Mouse (Mus musculus) large intestine, adult 2 months (tissue): Measurements from ENCODE around the gene Selenos. TPM values are rescaled to one million over a fixed set of nuclear protein-coding genes. Genes with fewer than 3 reads are reported as not detected.
A peak's percentile ranks its signal among the peaks of the same experiment; 100 is the strongest.
"Not testable (repeated sequence)": the region's sequence is repeated elsewhere in the genome, so short reads cannot be mapped to it uniquely, and the experiment has no call there.

Experiments used
- DNase-seq: peaks from one replicate; pipeline ENCODE4 v3.0.0-alpha.2; 2012; ENCODE audit warnings: low read depth, low spot score
- WGBS: fragments of 180-500 bp; shearing (Covaris S2); methylation state at CpG from one replicate; pipeline ENCODE4 v1.1.7; 2018; 5-methylcytosine and 5-hydroxymethylcytosine counted together
- polyA plus RNA-seq: library from polyadenylated mRNA; depleted of rRNA; stranded (reverse); fragments of >200 nt; gene quantifications from 2 replicates; pipeline ENCODE4 v1.2.3, GENCODE M21; 2012; rRNA removed

The Selenos gene
- 84.3 and 96.4 TPM in 2 replicates for polyA plus RNA-seq

GRCm38 (mm10) chr7:66079364-66080230 lies at the start of gene Selenos:
TSS of gene Selenos (plus strand) at chr7:66079649.
- under 1% methylated on average over 65 of the region's 65 CpGs for WGBS
- peak; percentile 95 for DNase-seq

DNA sequence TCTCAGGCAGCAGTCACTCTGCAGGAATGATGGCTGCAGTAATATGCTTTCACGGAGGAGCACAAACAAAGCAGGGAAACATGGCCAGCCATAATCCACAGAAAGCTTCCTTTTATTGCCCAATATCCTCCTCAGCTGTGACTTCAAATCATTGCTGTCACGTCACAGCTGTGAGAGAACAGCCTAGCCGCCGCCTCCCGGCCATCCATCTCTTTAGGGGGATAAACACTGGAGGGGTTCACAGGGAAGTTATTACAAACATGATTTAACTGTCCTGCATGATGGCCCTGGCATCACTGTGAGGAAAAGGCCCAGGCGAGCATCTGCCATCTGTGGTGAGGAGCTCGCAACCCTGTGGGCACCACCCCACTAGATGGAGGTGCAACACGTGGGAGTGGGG lies 42.6 kb upstream of the Selenos start:
- no peak for DNase-seq
- 44% methylated on average over 8 of the region's 8 CpGs for WGBS

DNA sequence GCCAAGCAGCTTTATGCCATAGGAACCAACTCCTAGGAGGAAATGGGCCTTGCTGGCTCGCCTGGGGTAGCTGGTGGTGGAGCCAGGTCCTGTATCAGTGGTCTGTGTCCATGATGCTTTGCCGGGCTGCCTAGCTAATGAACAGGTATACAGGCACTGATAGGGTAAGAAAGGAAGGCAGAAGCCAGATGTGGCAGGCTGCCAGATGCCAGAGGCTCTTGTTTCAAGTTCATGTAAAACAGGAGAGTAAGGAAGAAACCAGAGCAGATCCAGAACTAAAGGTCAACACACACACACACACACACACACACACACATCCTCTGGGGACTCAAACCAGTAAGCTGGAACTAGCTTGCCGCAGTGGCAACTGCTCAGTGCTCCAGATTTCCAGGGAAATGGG lies 41.2 kb upstream of the Selenos start:
- WGBS = 76% methylated on average over 3 of the region's 3 CpGs
- no peak for DNase-seq

DNA sequence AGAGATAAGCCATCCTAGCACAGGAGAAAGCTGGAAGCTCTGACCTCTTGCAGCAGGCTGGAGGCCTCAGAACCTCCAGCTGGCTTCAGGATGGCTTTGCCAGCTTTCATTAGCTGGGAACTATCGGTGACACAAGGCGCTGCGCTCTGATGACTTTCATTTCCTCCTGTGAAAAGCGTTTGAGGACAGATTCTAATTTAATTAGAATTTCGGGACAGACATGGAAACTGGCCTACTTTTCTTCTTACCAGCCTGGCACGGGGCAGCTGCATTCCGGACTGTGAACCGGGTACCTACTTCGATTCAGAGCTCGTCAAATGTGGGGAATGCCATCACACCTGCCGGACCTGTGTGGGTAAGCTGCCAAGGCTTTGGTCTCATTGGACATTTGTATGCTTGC lies 40.7 kb upstream of the Selenos start:
- 71% methylated on average over 11 of the region's 11 CpGs for WGBS
- DNase-seq = no peak

- WGBS = 82% methylated on average over 18 of the region's 18 CpGs
- no peak for DNase-seq
Measured at GRCm38 (mm10) chr7:66040026-66040814, 39.2 kb upstream of the Selenos start.

DNA sequence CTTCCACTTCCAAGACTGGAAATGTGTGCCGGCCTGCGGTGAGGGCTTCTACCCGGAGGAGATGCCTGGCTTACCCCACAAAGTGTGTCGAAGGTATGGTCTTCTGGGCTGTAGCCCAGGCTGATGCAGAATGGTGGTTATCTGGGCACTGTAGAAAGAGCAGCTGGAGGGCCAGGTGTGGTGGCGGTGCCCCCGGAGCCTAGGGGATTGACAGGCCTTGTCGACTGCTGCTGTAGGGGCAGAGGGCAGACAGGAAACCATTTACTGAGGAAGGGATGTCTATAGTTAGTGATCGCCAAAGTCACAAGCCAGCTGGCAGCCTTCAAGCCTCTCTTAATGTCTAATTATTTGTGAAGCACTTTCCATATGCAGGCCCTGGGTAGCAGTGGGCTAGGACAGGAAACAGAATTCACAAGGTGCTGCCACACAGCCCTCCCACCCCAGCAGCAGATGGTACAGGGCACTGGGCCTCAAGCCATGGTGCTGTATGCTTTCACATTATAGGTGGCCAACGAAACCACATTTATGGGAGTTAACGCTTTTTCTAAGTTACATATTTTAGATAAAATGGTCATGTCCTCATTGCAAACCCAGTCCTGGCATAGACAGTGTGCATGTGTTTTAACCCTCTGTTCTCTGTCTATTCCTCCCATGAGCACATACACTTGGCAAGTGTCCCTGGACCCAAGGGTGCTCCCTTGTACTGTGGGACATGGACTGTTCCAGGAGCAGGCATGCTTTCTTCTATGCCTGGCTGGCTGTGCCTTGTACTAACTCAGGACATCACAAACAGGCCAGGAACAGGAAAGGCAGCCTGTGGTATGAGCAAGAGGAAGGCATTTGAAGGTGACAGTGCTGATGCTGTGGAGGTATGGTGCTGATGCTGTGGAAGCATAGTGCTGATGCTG lies 35.6 kb upstream of the Selenos start, which contains the start of gene Gm45213:
TSS of gene Gm45213 (plus strand) at position 51 of the 908 bp plus-strand sequence.
- 71% methylated on average over 10 of the region's 10 CpGs for WGBS
- no peak for DNase-seq

DNA sequence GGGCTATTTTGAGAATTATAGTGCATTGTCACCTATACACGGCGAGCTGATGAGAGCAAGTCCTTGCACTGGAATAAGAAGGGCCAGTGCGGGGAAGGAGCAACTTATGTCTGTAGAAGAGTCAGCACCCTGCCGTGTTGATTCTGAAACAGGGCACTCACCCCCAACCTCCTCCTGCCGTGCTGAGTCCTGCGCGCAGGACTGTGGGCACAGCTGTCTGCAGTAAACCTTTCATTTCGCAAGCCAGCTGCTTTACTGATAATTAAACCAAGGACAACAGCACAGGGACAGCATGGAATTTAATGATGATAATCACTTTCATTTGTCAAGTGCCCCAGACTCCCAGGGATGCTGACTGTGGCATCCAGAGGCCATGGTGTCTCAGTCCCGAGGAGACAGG lies 34.8 kb upstream of the Selenos start:
- WGBS = 39% methylated on average over 9 of the region's 9 CpGs
- no peak for DNase-seq

DNA sequence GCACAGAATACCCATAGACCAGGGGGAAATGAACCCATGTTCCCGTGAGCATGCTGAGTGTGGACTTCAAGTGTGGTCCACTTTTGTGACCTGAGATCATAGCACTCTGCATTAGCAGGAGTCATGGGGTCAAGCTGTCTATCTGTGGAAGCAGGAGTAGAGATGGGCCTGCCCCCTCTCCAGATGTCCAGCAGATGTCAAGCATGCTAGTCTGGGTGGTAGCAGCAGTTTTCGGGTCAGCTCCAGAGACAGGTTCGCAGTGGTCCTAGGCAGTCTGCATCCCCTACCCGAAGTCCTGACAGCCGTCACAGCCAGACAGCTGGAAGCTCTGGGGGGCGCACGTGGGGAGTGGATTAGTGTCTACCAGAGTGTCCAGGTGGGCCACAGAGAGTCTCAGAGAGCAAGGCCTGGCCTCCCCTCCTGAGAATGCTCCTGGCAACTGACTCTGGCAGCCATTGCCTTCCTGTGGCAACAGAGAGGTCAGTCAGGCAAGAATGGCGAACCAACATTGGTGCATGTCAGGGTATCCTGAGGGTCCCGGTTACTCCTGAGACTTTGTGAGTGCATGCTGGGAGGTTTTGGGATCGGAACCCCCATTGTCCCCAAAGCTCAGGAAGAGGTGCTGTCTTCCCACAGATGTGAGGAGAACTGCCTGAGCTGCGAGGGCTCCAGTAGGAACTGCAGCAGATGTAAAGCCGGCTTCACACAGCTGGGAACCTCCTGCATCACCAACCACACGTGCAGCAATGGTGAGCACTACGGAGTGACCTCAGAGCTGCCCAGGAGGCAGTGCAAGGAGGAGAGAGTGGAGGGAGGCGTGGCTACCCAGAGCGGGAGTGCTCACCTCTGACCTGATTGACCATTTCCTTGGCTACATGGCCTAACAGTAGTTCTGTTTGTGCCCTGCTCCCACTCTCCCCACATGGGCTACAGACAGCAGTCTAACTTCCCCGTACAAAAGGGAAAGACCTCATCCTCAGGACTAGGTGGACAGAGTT lies 32.2 kb upstream of the Selenos start:
- no peak for DNase-seq
- 67% methylated on average over 17 of the region's 17 CpGs for WGBS

GRCm38 (mm10) chr7:66047975-66048374 lies 31.5 kb upstream of the Selenos start:
- WGBS = 85% methylated on average over 4 of the region's 4 CpGs

DNA sequence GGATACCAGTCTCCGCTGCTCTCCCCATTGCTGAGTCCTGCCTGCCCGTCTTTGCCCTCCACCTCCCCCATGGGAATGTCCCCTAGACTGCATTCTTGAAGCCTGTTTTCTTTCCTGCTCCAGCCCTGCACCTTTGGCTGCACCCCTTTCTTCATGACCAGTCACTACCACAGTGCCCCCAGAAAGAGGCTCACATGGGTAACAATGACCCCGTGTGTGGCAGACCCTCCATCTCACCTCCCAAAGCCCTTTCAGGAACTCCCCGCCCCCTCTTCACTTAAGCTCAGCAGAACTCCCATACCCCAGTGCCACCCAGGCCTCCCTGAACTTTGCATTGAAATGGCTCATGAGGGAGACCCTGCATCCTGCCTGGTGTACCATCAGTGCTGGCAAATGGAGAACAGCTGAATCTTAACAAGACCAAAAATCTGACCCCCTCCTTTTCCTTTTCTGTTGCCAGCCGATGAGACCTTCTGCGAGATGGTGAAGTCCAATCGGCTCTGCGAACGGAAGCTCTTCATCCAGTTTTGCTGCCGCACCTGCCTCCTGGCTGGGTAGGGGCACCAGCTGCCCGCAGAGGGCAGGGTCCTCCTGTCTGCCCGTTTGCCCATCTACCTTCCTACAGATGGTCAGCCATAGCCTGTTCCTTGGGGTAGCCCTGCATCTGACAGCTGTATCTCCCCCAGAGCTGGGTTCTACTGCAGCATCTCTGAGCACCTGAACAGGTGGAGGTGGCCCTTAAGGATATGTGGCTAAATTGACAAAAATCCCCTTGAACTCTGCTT lies 30.8 kb upstream of the Selenos start:
- 91% methylated on average over 12 of the region's 12 CpGs for WGBS
- no peak for DNase-seq

More at GRCm38 (mm10) chr7:66047975-66048374, 31.5 kb upstream of the Selenos start:
- no peak for DNase-seq

DNA sequence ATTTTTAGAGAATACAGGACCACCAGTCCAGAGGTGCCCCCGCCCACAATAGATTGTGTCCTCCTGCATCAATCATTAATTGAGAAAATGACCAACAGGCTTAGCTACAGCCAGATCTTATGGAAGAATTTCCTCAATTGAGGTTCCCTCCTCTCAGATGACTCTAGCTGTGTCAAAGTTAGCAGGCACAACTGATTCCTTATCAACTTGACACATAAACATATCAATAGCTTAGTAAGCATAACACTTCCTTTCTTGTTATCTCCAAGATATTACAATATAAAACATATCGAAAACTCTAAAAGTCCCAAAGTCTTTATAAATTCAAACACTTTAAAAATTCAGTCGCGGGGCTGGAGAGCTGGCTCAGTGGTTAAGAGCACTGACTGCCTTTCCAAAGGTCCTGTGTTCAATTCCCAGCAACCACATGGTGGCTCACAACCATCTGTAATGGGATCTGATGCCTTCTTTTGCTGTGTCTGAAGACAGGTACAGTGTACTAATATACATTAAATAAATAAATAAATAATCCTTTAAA lies 25.4 kb upstream of the Selenos start:
- no peak for DNase-seq
- WGBS = 91% methylated on average over 4 of the region's 4 CpGs

GRCm38 (mm10) chr7:66055356-66055755 lies 24.1 kb upstream of the Selenos start:
- DNase-seq = not testable (repeated sequence)
- 2% methylated on average over 2 of the region's 2 CpGs for WGBS

- WGBS = 84% methylated on average over 1 of the region's 1 CpGs
- no peak for DNase-seq
Measured at GRCm38 (mm10) chr7:66058703-66059102, 20.7 kb upstream of the Selenos start, which contains the start of gene Snrpa1. TSS of gene Snrpa1 (plus strand) at chr7:66059003.

- under 1% methylated on average over 64 of the region's 64 CpGs for WGBS
Measured at GRCm38 (mm10) chr7:66060066-66060956, 19.1 kb upstream of the Selenos start.

DNA sequence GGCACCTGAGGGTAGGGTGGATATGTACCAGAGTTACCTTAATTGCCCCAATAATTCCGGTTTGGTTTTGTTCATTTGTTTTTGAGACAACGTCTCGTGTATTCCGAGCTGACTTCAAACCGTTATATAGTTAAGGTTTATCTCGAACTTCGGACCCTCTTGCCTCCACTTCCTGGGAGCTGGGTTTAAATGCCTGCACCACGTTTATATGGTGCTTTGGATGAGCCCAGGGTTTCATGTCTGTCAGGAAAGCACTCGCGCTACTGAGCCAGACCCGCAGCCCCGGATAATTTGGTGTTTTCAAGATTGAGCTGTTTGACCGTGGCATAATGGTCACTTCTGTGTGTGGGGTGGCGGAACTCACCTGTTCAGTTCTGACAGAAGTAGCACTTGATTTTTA lies 18.4 kb upstream of the Selenos start:
- under 1% methylated on average over 14 of the region's 14 CpGs for WGBS
- no peak for DNase-seq

More at GRCm38 (mm10) chr7:66060066-66060956, 19.1 kb upstream of the Selenos start:
- DNase-seq = no peak

DNA sequence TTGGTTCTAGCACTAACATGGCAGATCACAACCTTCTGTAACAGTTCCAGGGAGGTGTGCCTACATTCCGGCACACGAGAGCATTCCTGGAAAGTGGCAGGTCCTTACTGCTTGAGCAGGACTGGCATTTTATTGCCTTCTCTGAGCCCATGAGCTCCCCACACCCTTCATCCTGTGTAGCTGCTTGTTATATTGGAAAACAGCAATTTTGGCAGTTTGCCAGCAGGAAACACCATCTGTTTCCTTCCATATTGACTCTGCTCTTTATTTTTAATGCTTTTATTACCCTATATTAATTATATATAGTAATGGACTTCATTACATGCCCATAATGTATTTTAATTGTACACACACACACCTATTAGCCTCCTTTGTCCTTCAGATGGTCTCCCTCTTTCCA lies 3.0 kb upstream of the Selenos start:
- 25% methylated on average over 2 of the region's 2 CpGs for WGBS
- no peak for DNase-seq
